Mouse (Mus musculus) frontal cortex, adult 2 months (tissue): ENCODE results near the gene Brsk2. TPM values are rescaled to one million over a fixed set of nuclear protein-coding genes. Genes with fewer than 3 reads are reported as not detected.

ENCODE experiments used
- DNase-seq, 2 experiments: peaks; one replicate each; pipeline ENCODE4 v3.0.0; 2022; ENCODE audit warnings: low spot score in 1 of 2; ENCODE audit errors: extremely low spot score in 1 of 2
- polyA plus RNA-seq: library from polyadenylated mRNA; depleted of rRNA; stranded (reverse); fragments of >200 nt; gene quantifications from 2 replicates; pipeline ENCODE4 v1.2.3, GENCODE M21; 2012

Gene Brsk2
- polyA plus RNA-seq, 1 experiment = 121 TPM

GRCm38 (mm10) chr7:141953616-141954015, 4.1 kb downstream of the Brsk2 start:
- DNase-seq = no peak

- peak in 1 of 2 experiments; percentile 57 for DNase-seq
Observed at GRCm38 (mm10) chr7:141955565-141956173, 6.1 kb downstream of the Brsk2 start.

DNA sequence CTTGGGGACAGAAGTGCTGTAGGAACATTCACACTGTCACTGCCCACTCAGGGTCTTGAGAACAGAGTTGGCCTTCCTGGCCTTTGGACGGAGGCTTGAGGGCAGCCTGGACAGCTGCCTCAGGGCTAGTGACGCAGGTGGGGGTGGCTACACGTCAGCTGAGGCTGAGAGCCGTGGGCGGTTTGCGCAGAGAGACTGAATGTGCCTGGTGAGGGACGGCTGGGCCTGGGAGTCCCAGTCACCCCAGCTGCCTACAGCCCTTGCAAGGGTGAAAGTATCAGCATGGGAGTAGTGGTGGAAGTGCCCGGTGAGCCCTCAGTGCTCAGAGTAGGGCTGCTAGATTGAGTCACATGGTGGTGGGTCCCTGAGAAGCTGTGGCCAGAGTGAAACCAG, 6.6 kb downstream of the Brsk2 start:
- DNase-seq = peak in 1 of 2 experiments; percentile 68

- no peak for DNase-seq
Observed at GRCm38 (mm10) chr7:141957524-141958051, 8.0 kb downstream of the Brsk2 start.

DNA sequence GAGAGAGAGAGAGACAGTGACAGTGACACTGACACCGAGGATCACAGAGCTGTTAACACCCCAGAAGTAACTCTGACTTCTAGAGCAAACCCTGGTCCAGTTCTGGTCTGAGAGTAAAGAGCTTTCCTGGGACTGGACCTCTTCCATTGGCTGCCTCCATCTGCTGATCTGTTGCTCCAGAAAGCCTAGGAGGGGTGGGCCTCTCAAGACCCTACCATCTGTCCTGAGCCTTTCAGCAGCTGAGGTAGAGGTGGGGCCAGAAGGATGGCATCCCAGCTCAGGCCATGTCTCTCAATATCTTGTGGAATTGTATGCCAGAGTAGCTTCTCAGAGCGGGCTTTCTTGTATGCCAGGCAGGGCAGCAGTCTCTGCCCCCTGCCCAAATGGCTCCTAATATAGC, 8.7 kb downstream of the Brsk2 start:
- no peak for DNase-seq

GRCm38 (mm10) chr7:141959133-141959532, 9.6 kb downstream of the Brsk2 start:
- no peak for DNase-seq

DNA sequence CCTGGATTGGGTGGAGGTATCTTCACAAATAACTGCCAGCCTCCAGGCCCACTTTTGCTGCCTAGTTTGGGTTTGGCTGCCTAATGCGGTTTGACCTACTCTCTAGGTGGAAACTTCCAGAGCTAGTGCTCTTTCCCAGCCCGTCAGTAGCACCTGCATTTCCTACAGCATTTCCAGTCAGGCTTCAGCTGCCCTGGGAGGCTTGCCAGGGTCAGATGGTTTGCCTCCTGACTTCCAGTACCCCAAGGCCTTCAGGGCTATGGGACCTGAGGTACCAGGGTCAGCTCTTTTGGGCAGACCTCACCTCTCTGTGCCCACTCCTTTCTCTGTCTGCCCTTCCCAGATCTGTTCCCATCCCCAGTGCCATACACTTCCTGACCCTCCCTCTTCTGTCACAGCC, 11.4 kb downstream of the Brsk2 start:
- DNase-seq = no peak

- peak in 1 of 2 experiments; percentile 64 for DNase-seq
Observed at GRCm38 (mm10) chr7:141961491-141961890, 11.9 kb downstream of the Brsk2 start.

DNA sequence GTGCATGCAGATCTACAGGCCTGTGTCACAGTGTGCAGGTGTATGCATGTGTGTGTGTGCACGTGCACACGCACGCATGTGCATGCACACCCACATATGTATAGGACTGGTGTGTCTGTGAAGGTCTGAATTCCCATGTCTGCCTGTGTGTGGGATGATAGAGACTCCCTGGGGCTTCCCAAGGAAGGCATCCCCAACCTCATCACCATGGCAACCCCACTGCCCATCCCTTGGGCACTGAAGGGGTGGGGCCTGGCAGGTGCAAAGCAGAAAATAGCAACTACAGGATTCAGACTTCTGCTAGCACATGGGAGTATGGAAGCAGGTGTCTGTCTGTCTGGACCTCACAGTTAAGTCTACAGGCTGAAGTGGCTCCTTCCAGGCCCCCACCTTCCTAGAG, 13.0 kb downstream of the Brsk2 start:
- DNase-seq = no peak

- DNase-seq = no peak
Observed at GRCm38 (mm10) chr7:141966281-141966680, 16.7 kb downstream of the Brsk2 start.

- peak in 1 of 2 experiments; percentile 71 for DNase-seq
Observed at GRCm38 (mm10) chr7:141972831-141973619, 23.5 kb downstream of the Brsk2 start.

DNA sequence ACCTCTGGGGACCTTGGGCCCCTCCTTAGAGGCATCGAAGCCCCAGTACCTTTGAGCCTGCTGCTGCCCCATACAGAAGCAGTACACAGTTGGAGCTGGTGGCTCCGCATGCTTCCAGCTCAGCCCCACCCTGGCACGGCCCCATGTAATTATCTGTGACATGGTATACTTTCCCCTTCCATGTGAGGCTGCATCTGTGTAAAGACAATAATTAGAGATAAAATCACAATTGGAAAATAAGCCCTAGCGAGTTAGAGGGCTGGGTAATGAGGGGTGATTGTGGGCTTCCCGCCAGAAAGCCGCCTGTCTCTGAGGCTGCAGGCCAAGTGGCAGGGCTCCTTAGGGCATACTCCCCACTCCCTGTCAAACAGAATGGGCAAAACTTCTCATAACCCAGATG, 28.5 kb downstream of the Brsk2 start:
- no peak for DNase-seq

DNA sequence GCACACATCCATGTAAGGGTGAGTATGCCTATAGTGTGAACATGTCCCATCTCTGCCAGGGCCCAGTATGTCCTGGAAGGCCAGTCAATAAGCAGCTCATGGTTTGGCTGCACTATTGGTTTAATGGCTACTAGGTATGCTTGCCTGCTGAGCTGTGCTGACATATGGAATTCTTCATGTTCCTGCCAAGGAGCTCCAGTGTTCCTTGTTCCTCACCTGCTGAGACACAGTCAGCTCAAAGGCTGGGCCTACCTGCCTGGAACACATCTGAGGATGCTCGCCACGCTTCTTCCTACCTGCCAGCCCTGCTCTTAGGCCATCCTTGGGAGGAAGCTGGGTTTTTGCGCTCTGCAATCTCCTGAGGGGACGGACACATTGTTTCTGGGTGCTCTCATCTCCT, 29.7 kb downstream of the Brsk2 start:
- no peak for DNase-seq

DNA sequence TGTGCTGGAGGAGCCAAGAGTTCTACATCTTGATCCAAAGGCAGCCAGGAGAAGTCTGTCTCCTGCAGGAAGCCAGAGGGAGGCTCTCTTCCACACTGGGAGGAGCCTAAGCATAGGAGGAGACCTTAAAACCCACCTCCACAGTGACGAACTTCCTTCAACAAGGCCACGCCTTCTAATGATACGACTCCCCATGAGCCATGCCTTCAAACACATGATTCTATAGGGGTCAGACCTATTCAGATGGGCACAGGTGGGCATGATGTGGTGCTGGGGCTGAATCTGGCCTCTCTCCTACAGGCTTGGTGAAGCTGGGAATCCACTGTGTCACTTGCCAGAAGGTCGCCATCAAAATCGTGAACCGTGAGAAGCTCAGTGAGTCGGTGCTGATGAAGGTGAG, 31.7 kb downstream of the Brsk2 start:
- no peak for DNase-seq

DNA sequence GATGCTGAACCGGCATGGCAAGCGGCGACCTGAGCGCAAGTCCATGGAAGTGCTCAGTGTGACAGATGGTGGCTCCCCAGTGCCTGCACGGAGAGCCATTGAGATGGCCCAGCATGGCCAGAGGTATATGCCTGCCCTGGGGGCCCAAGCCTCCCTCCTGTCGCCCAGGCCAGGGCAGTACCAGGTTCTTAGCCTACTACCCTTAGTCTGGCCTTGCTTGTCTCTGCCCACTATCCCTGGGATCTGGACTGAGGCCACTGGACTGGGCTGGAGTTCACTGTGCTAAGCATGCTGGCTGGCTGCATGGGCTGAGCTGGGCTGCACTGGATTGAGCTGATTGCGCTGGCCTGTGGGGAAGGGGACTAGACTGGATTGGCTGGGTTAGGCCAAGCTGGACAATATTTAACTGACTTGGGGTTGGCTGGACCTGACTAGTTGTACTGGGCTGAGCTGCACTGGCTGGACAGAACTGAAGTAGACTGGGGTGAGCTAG, 38.8 kb downstream of the Brsk2 start:
- no peak for DNase-seq

DNA sequence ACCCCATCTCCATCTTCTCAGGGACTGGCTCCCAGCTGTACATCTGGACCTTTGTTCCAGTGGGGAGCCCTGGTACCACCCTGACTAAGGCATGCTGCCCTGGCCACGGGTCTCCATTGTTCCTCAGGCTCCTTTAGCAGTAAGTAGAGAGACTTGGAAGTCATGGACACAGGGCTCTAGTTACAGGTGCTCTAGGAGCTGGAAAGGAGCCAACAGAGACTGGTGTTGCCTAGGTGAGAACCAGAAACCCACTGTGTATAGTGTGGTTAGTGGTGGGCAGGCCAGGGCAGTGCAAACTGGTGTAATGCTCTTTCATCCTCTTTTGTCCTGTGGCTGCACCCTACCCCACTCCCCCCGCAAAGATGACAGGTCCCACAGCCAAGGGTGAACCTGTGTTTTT, 41.6 kb downstream of the Brsk2 start:
- DNase-seq = no peak

GRCm38 (mm10) chr7:141994121-141994520, 44.6 kb downstream of the Brsk2 start:
- no peak for DNase-seq

DNA sequence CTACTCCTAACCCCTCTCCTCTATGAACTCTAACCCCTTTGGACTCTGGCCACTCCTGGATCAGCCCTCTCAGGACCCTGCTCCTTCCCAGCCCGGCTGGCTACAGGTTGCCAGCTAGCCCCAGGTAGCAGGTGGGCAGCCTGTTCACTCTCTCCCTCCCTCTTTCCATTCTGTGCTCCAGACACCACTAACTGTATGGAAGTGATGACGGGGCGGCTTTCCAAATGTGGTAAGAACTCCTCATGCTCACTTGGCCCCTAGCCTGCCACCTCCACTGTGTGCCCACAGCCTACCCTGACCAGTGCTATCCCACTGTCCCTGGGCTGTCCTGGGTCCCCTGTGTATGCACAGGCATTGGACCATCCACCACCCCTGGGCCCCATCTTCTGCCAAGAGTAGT, 51.1 kb downstream of the Brsk2 start:
- no peak for DNase-seq

DNA sequence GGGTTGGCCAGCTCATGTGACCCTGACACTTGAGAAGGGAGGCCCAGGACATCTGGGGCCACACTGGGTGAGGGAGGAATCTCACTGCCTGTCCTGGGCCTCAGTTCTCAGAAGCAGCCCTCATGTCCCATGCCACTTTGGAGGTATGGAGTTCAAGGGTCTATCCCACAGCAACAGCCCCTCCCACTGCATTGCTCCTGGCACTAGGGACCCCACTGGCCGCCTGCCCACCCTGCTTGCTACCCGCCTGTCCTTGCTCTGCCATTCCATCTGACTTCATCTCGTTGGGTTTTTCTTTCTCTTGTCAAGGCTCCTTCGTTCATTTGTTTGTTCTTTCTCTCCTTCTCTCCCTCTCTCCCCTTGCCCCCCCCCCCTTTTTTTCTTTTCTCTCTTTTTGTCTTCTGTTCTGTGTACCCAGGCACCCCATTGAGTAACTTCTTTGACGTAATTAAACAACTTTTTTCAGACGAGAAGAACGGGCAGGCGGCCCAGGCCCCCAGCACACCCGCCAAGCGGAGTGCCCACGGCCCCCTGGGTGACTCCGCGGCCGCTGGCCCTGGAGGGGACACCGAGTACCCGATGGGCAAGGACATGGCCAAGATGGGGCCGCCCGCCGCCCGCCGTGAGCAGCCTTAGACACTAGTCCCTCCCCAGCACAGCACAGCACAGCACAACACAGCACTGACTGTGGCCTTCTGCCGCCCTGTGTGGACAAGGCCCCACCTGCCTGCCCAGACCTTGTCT, 52.2 kb downstream of the Brsk2 start:
- DNase-seq = no peak

DNA sequence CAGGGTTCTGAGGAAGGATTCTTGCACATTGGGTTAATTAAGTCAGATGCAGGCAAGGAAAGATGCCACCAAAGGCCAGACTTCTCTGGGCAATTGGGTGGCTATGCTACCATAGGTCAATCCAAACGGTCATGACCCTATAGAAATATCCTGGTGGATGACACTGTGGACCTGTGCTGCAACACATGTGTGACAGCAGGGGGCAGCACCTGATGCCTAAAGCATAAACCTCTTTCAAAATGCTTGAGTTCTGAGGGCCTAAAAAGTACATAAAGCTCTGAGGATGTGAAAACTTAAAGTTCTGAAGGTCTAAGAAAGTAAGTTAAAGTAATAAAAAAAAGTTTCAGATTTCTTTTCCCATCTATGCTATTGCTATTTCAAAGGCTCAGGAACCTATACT, 67.0 kb downstream of the Brsk2 start:
- DNase-seq = peak in 1 of 2 experiments; percentile 53

GRCm38 (mm10) chr7:142019699-142020098, 70.1 kb downstream of the Brsk2 start:
- DNase-seq = no peak
